Comparison of ENCODE assay signal across 11 mouse cellular contexts in the genomic region with DNA sequence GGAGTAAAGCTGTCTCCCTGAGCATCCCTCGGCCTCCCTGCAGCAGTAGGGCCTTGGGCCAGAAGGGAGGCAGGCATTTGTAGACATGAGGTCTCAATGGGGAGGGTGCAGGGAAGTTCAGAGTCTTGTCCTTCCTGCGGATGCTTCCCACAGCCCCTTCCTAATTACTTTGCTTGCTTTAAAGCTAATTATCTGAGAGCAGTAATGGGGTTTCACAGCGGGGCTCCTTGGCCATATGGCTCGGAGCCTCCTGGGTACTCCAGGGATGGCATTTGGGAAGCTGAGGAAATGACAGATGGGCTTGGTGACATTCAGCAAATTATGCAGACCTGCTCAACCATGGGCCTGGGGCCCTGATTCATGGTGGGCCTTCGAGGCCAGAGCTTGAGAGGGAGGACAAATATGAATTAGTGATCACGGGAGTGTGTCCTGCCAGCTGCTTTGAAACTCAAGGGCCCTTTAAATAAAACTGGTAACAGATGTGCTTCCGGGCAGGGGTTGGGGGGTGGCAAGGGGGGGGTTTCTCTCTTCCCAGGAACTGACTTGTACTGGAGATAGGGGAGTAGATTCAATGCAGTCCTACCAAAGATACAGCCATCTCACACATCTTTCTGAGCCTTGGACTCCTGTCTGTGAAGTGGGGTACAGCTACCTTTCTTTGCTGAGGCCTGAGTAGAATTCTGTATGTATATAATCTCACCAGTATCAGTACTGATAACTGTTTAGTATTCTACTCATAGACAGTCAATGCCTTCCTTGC. TPM values are rescaled to one million over a fixed set of nuclear protein-coding genes. Genes with fewer than 3 reads are reported as not detected.
DNase-seq lines count a peak whose midpoint lies in the region; ATAC-seq lines count a peak whose summit lies in the region.
"Had no signal": no experiment of that assay in that cellular context is flagged by ENCODE, and none has a peak within 500 bp of the region (broad histone marks: within the 10 kb centered on the region; RNA-seq: fewer than 3 reads in every experiment).

No protein-coding gene starts in this region.

- no peak overlapping the region for H3K4me3 ChIP-seq in embryonic facial prominence, embryonic 12.5 days
- H3K4me3 ChIP-seq in hindbrain, embryonic 15.5 days, result no peak overlapping the region
- H3K4me3 ChIP-seq in neural tube, embryonic 12.5 days, result no peak overlapping the region
- H3K4me3 ChIP-seq in heart, embryonic 11.5 days (ENCODE audit: low read depth, low read length), result no peak overlapping the region
- H3K4me3 ChIP-seq: erythroblast, embryonic 14.5 days had no signal

- WGBS in embryonic facial prominence, embryonic 12.5 days, result 17% methylated on average over 7 of the region's 7 CpGs
- 14% methylated on average over 7 of the region's 7 CpGs for WGBS in hindbrain, embryonic 15.5 days
- WGBS in neural tube, embryonic 12.5 days, result 5% methylated on average over 7 of the region's 7 CpGs
- 22% methylated on average over 7 of the region's 7 CpGs for WGBS in heart, embryonic 11.5 days (ENCODE audit: insufficient replicate concordance)

- H3K27ac ChIP-seq in embryonic facial prominence, embryonic 12.5 days, result no peak overlapping the region
- H3K27ac ChIP-seq in hindbrain, embryonic 15.5 days (replicated peaks), result 0 out of 2 replicates have a peak overlapping the region, but pooled peaks have one; percentile 39
- peak overlapping the region; percentile 16; the same call in 1 of the 2 replicates for H3K27ac ChIP-seq in neural tube, embryonic 12.5 days
- H3K27ac ChIP-seq in heart, embryonic 11.5 days (ENCODE audit: low read depth, low read length), result no peak overlapping the region

- H3K36me3 ChIP-seq in embryonic facial prominence, embryonic 12.5 days, result no peaks in the 10 kb centered on the region
- H3K36me3 ChIP-seq in hindbrain, embryonic 15.5 days, result no peaks in the 10 kb centered on the region
- no peaks in the 10 kb centered on the region for H3K36me3 ChIP-seq in neural tube, embryonic 12.5 days
- H3K36me3 ChIP-seq in heart, embryonic 11.5 days (ENCODE audit: control insufficient read depth, insufficient read depth, low read length), result no peaks in the 10 kb centered on the region

- H3K4me2 ChIP-seq in embryonic facial prominence, embryonic 12.5 days (replicated peaks), result no peak overlapping the region
- no peak overlapping the region for H3K4me2 ChIP-seq in hindbrain, embryonic 15.5 days
- no peak overlapping the region for H3K4me2 ChIP-seq in neural tube, embryonic 12.5 days (replicated peaks)
- no peak overlapping the region for H3K4me2 ChIP-seq in heart, embryonic 11.5 days

- DNase-seq in cerebellum, adult 9-10 months, result peak; percentile 93
- no peak for DNase-seq in urinary bladder, adult 2 months (ENCODE audit: low spot score)
- DNase-seq in frontal cortex, postnatal 14 days (ENCODE audit: low spot score in 2 of 2), result no peak
- DNase-seq in left cerebral cortex, postnatal 14 days (ENCODE audit: low spot score in 2 of 2), result no peak
- DNase-seq: adrenal gland, postnatal 36 days; kidney, adult 18-20 months had no signal

- 0 out of 2 replicates have a peak, but pooled peaks have one; percentile 52 for ATAC-seq in embryonic facial prominence, embryonic 12.5 days (ENCODE audit: insufficient number of reproducible peaks, insufficient read depth, low FRiP score, low TSS enrichment)
- peak; percentile 88 for ATAC-seq in hindbrain, embryonic 15.5 days (ENCODE audit: low FRiP score, low read depth)
- ATAC-seq in neural tube, embryonic 12.5 days (ENCODE audit: low FRiP score, low read depth), result peak; percentile 94
- ATAC-seq in heart, embryonic 11.5 days (replicated peaks; ENCODE audit: insufficient number of reproducible peaks, low FRiP score, low TSS enrichment), result no peak

- H3K9me3 ChIP-seq in embryonic facial prominence, embryonic 12.5 days, result no peaks in the 10 kb centered on the region
- H3K9me3 ChIP-seq in hindbrain, embryonic 15.5 days, result no peaks in the 10 kb centered on the region
- no peaks in the 10 kb centered on the region for H3K9me3 ChIP-seq in neural tube, embryonic 12.5 days
- no peaks in the 10 kb centered on the region for H3K9me3 ChIP-seq in heart, embryonic 11.5 days (replicated peaks; ENCODE audit: control insufficient read depth, low read length)

- no peak overlapping the region for H3K9ac ChIP-seq in embryonic facial prominence, embryonic 12.5 days
- no peak overlapping the region for H3K9ac ChIP-seq in hindbrain, embryonic 15.5 days
- no peak overlapping the region for H3K9ac ChIP-seq in neural tube, embryonic 12.5 days
- no peak overlapping the region for H3K9ac ChIP-seq in heart, embryonic 11.5 days (ENCODE audit: low read depth, low read length)

- intact Hi-C loops in left cerebral cortex, postnatal 14 days (cut with DNase I), result no loop called here

- H3K27me3 ChIP-seq in embryonic facial prominence, embryonic 12.5 days, result no peaks in the 10 kb centered on the region
- no peaks in the 10 kb centered on the region for H3K27me3 ChIP-seq in hindbrain, embryonic 15.5 days
- no peaks in the 10 kb centered on the region for H3K27me3 ChIP-seq in neural tube, embryonic 12.5 days (replicated peaks)
- H3K27me3 ChIP-seq in heart, embryonic 11.5 days (ENCODE audit: control insufficient read depth, insufficient read depth, low read length), result no peaks in the 10 kb centered on the region

- peaks cover 9% of the 10 kb centered on the region; the same call in 1 of the 2 replicates for H3K4me1 ChIP-seq in embryonic facial prominence, embryonic 12.5 days
- H3K4me1 ChIP-seq in hindbrain, embryonic 15.5 days (replicated peaks), result peaks cover 16% of the 10 kb centered on the region
- peaks cover 23% of the 10 kb centered on the region for H3K4me1 ChIP-seq in neural tube, embryonic 12.5 days
- H3K4me1 ChIP-seq in heart, embryonic 11.5 days (ENCODE audit: control insufficient read depth, insufficient read depth, low read length), result no peaks in the 10 kb centered on the region

RNA-seq across cellular contexts. Expression of gene Chrnb4, which starts 34.8 kb away (rescaled TPM):
- 0.76 and 0.92 TPM in 2 replicates for polyA plus RNA-seq in embryonic facial prominence, embryonic 12.5 days (2016; fragmentation: Nextera tagmentation; extraction: Ambion mirVana)
- polyA plus RNA-seq in hindbrain, embryonic 15.5 days (2015; fragmentation: Nextera tagmentation; extraction: Ambion mirVana), result 1.2 and 1.4 TPM in 2 replicates
- 2.7 and 3.7 TPM in 2 replicates for polyA plus RNA-seq in neural tube, embryonic 12.5 days (2016; fragmentation: Nextera tagmentation; extraction: Ambion mirVana)
- 0.40 and 0.70 TPM in 2 replicates for polyA plus RNA-seq in heart, embryonic 11.5 days (2014; fragmentation: Nextera tagmentation; extraction: Ambion mirVana)
- polyA plus RNA-seq in urinary bladder, adult 2 months (2012; rRNA removed), result 0.23 and 0.29 TPM in 2 replicates
- under 1 TPM in 1 of 2 experiments, not detected in 1; 0.19 TPM for total RNA-seq in left cerebral cortex, postnatal 14 days (2021)
- polyA plus RNA-seq: erythroblast, embryonic 14.5 days had no signal

RNA-seq across cellular contexts. Expression of gene Chrna3, which starts 57.0 kb away (rescaled TPM):
- 2.8 and 2.9 TPM in 2 replicates for polyA plus RNA-seq in embryonic facial prominence, embryonic 12.5 days (2016; fragmentation: Nextera tagmentation; extraction: Ambion mirVana)
- 15.5 and 18.5 TPM in 2 replicates for polyA plus RNA-seq in hindbrain, embryonic 15.5 days (2015; fragmentation: Nextera tagmentation; extraction: Ambion mirVana)
- 29.9 and 30.7 TPM in 2 replicates for polyA plus RNA-seq in neural tube, embryonic 12.5 days (2016; fragmentation: Nextera tagmentation; extraction: Ambion mirVana)
- 0.11 and 0.27 TPM in 2 replicates for polyA plus RNA-seq in heart, embryonic 11.5 days (2014; fragmentation: Nextera tagmentation; extraction: Ambion mirVana)
- 0.23 and 0.37 TPM in 2 replicates for polyA plus RNA-seq in urinary bladder, adult 2 months (2012; rRNA removed)
- 1 to 10 TPM; 1.8 to 2.0 TPM for total RNA-seq in left cerebral cortex, postnatal 14 days (2021)
- polyA plus RNA-seq: erythroblast, embryonic 14.5 days had no signal

Comparison
In these comparisons a context has a peak if more than half of its experiments do, and no peak if none do; other contexts are left out.
1. H3K27ac ChIP-seq: peak in hindbrain, embryonic 15.5 days (single experiment) and neural tube, embryonic 12.5 days (single experiment); none in embryonic facial prominence, embryonic 12.5 days (single experiment) and heart, embryonic 11.5 days (single experiment).